Mouse (Mus musculus): Measurements from ENCODE around the gene C1qtnf6. TPM values are rescaled to one million over a fixed set of nuclear protein-coding genes. Genes with fewer than 3 reads are reported as not detected.

The C1qtnf6 gene
- total RNA-seq, 2 experiments from 2014 or later, result 7.8 to 7.9 TPM

DNA sequence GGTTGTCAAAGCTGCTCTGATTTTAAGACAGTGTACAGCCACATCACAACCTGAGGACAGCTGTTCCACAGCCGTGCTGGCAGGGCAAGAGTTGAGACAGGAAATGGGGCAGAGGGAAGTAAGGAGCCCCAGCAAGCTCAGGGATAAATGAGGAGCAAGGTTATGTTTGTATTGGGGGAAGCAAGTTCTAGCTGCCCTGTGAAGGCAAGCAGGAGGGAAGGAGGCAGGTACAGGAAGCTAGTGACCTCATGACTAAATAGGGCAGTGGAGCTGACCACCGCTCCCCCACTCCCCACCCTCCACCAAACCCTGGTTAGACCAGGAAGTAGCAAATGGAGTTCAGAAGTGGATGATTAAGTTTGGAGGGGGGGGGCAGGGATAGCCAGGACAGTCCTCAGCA is 50.2 kb downstream of the C1qtnf6 start:
- no peak for DNase-seq

DNA sequence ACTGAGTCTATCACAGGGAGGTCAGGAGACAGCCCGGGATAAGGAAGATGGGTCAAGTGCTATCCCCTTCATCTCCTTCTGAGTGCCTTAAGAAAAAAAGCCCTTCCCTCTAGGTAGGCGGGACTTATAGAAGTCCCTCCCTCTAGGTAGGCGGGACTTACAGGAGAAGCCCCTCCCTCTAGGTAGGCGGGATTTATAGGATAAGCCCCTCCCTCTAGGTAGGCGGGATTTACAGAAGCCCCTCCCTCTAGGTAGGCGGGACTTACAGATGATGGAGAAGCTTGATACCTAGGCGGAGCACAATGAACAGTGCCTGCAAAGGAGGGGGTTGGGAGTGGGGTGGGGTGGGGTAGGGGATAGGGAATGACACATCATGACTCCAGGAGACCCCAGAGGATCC is 51.1 kb downstream of the C1qtnf6 start:
- no peak for DNase-seq

DNA sequence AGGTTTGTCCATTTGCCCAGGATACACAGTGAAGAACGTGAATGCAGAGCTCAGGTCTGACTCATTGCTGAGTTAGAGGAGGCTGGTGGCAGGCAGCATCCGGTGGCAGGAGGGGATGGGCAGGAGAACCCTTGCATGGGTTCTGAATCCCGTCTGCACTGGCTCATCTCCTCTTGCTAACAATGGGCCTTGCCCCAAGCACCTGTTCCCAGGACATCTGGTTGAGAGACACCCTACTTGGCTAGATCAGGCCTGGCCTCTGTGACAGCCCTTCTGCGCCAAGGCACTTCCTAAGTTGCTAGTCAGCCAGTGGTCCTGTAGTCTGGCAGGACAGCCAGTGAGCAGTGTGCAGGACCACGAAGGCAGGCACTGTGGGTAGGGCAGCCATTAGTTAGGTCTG is 51.7 kb downstream of the C1qtnf6 start:
- no peak for DNase-seq

DNA sequence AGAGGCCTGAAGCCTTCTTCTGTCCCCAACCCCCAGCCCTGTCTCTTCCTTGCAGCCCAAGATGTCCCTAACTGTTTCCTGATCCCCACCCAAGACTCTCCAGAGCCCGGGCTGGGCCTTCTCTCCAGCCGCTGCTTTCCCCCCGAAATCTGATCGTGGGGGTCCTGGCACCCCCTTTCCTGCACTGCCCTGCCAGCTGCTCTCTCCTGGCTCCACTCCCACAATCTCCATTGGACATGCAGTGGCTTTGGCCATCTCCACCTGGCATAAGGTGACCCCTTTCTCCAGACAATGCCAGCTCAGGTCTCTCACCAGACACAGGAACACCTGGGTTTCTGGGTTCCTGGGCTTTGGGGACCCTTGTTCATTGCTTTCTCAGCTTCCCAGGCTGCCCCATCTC is 53.1 kb downstream of the C1qtnf6 start:
- no peak for DNase-seq

DNA sequence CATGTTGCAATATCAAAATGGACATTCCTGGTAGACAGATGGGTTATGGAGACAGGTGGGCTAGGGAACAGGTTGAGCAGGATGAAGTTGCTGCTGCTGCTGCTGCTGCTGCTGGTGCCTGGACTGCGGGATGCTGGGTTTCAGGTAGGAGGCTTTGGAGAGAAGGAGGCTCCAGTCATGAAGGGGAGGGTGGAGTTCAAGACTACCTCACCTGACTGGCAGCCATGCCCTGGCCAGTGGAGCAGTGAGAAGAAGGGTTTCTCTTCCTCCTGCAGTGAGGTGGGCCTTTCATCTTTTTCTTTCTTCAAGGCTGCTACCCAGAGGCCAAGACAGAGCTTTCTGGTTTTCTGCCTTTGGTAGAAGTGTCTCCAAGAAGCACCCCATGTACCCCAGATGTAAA is 54.3 kb downstream of the C1qtnf6 start:
- no peak for DNase-seq

DNA sequence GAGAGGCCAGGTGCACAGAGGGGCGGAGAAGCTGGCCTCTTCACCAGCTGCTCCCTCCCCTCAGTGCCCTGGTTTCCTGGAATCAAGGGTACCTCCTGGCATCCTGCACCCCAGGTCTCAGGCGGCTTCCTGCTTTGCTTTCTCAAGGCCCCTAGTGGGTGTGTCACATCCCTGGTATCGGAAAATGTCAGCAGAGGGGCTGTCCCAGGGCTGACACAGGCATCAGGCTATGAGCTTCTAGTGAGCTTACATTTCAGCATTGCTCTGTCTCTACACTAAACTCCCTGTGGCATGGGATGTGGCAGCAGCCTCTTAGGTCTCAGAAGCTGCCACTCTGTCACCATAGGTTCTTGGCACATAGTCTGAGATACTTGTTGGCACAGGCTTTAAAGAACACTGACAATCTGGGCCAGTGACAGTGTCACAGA is 55.6 kb downstream of the C1qtnf6 start:
- DNase-seq, result no peak

DNA sequence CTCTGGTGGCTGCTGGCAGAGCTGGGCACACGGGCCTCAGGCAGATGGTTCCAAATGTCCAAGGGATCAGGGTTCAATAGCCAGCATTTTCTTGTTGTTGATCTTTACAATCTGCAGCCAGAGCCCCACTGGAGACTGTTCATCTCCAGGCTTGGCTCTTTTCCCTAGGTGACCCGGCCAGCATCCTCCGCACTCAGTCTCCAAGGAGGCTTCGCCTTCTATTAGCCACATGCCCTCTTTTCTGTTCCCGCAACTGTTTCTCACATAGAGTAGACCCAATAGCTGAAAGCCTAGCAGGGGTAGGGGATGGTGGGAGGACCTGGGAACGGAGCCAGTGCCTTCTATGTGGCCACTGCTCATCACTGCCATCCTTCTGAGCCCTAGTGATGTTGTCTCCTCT is 57.8 kb downstream of the C1qtnf6 start:
- no peak for DNase-seq

Other genes with a start within 250 kb of the C1qtnf6 start
- gene Csf2rb2, start 225.7 kb downstream of the C1qtnf6 start, total RNA-seq (2021), result 1 to 10 TPM in 1 of 2 experiments, under 1 TPM in 1; 0.37 to 2.5 TPM
- gene Csf2rb, start 205.7 kb downstream of the C1qtnf6 start, total RNA-seq (2021), result 1 to 10 TPM in 1 of 2 experiments, under 1 TPM in 1; 0.87 to 5.0 TPM
- not detected for gene Tex33, start 135.5 kb downstream of the C1qtnf6 start, total RNA-seq (2021)
- gene Tst, start 125.5 kb downstream of the C1qtnf6 start, total RNA-seq (2021), result 10 to 100 TPM; 21.5 to 28.3 TPM
- gene Mpst, start 125.0 kb downstream of the C1qtnf6 start, total RNA-seq (2021), result 10 to 100 TPM; 47.9 to 49.0 TPM
- gene Kctd17, start 102.9 kb downstream of the C1qtnf6 start, total RNA-seq (2021), result 10 to 100 TPM; 22.5 to 23.7 TPM
- not detected for gene Tmprss6, start 62.8 kb downstream of the C1qtnf6 start, total RNA-seq (2021)
- gene Il2rb, start 36.1 kb downstream of the C1qtnf6 start, total RNA-seq (2021), result 1 to 10 TPM in 1 of 2 experiments, under 1 TPM in 1; 0.55 to 2.4 TPM
- gene Sstr3, start 13.3 kb upstream of the C1qtnf6 start, total RNA-seq (2021), result not detected
- gene Rac2, start 41.4 kb upstream of the C1qtnf6 start, total RNA-seq (2021), result 10 to 100 TPM in 1 of 2 experiments, 1 to 10 TPM in 1; 2.2 to 19.1 TPM
- 1 to 10 TPM; 3.8 to 6.3 TPM for gene Cyth4, start 65.6 kb upstream of the C1qtnf6 start, total RNA-seq (2021)
- gene Elfn2, start 187.4 kb upstream of the C1qtnf6 start, total RNA-seq (2021), result 1 to 10 TPM; 1.6 to 2.2 TPM
- gene Mfng, start 242.1 kb upstream of the C1qtnf6 start, total RNA-seq (2021), result 10 to 100 TPM; 10.8 to 11.0 TPM